Mouse (Mus musculus) right cerebral cortex, postnatal 36 days (tissue): ENCODE results near the gene Mrpl34.
A peak's percentile ranks its signal among the peaks of the same experiment; 100 is the strongest.

Experiments
- DNase-seq, 2 experiments: peaks; one replicate each; pipeline ENCODE4 v3.0.0; 2022; ENCODE audit warnings: low spot score in 2 of 2, mixed read lengths in 1 of 2

The Mrpl34 gene

DNA sequence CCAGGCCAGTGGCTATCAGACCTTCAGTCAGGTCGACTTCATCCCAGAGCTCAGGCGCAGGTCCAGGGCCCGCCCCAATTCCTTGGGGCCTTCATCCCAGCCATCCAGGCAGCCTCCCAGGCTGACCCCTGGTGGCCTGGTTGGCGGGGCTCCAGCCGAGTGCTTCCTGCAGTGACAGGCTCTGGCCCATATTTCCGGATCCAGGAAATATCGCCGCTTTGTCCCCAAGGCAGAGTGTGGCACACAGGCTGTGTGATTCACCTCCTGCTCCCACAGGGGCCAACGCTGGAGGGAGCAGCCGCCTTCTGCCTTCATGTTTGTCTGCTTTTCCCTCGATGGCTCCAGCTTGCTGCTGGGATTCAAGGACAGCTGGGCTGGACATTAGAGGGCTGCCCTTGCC lies 31.7 kb downstream of the Mrpl34 start:
- DNase-seq: no peak

DNA sequence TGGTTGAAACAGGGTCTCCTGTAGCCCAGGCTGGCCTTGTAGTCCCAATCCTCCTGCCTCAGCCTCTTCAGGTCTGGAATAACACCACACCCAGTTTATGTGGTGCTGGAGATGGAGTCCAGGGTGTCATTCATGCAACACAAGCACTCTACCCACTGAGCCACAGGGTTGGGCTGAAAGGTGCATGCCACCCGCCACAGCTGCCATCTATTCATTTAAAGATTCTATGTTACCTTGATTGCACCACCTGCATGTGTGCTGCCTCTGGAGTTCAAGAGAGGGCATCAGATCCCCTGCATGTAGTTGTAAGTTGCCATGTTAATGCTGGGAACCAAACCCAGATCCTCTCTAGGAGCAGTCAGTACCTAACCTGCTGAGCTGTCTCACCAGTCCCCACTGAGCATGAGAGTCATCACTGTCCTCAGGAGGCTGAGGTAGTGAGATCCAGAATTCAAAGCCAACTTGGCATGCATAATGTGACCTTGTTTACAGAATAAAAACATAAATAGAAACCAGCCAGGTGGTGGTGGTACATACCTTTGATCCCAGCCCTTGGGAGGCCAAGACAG lies 32.4 kb downstream of the Mrpl34 start:
- no peak for DNase-seq

DNA sequence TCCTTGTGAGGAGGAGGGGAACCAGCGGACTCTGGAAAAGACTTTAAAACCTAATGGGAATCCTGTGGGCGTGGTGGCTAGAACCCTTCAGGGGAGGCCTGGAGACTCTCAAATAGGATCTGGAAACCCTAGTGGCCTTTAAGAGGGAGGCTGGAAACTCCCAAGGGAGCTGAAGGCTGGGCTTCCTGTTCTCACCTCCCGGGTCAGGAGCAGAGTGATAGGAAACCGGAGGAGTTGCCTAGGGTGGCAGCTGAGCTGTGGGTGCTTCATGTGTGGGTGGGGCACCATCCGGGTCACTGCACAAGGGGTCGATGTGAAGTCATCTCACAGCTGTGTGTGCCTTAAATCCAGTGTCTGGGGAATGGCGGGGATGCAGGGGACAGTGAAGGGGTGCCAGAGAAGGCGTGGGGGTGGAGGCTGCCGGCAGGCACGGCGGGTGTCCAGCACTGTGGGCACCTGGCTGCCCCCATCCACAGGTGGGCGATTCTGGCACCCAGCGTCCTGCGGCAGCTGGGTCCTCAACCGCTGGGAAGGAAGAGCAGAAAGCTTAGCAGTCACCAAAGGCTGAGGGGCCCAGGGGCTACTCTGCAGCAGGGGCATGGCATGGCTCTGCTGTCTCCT lies 33.2 kb downstream of the Mrpl34 start:
- DNase-seq: no peak

DNA sequence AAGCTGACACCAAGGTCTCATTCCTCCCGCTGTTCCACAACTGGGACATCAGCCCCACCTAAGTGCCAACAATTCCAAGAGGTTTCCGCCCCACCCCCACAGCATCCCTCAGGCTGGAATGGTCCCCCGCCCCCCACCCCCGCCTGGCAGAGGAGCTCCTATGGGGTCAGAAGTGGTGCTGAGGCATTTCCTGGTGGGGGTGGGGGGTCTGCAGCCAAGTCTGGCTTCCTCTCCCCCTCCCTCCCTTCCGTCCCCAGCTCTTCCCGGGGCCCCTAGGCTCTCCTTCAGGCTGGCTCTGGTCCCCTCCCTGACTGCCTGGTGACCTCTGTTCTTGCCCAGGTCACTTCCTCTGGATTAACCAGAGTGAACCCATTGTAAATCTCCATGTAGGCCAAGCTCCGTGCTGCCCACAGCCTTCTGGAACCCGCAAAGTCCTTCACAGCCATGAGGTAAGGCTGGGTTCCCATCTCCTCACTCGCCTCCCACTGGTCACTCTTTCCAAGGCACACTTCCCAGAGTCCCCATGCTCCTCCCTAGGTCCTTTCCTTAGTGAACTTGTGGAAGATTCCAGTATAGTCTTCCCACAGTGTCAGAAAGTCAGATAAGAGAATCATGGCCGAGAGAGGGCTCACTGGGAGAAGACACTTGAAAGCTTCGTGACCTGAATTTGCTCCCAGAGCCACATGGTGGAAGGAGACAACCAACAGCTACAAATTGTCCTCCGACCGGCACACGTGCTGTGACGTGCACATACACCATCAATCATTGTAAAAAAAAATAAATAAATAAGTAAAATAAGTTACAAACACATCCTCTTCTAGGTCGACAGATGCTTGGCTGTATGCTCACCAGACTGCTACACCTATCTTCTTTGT lies 34.3 kb downstream of the Mrpl34 start:
- DNase-seq: no peak

DNA sequence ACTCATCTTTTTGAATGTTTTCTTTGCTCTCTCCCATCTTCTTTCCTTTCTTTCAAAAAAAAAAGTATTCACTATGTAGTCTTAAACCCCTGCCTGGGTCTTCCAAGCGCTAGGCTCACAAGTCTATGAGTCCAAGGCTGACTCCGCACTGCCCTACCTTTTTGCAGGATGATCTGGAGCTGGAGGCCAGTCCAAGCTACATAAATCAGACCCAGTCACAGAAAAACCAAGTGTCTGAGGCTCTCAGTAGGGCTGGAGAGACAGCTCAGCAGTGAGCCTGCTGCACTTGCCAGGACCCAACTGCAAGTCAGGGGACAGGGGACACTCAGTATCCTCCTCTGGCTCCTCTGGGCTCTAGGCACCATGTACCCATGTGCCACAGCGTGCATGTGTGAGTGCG lies 39.6 kb downstream of the Mrpl34 start:
- no peak for DNase-seq

DNA sequence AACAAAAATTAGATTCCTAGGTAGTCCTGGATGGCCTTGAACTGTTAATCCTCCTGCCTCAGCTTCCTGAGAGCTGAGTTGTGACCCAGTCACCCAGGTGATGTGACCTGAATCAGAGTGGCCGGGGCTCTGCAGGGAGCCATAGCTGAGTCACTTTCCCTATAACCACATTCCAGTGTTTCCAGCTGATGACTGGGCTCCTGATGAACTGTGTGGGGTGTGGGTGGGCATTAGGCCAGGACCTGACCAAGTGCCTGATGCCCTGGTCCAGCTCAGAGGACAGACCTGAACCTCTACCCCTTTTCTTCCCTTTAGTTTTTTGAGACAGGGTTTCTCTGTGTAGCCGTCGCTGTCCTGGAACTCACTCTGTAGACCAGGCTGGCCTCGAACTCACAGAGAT lies 40.6 kb downstream of the Mrpl34 start:
- no peak for DNase-seq

DNA sequence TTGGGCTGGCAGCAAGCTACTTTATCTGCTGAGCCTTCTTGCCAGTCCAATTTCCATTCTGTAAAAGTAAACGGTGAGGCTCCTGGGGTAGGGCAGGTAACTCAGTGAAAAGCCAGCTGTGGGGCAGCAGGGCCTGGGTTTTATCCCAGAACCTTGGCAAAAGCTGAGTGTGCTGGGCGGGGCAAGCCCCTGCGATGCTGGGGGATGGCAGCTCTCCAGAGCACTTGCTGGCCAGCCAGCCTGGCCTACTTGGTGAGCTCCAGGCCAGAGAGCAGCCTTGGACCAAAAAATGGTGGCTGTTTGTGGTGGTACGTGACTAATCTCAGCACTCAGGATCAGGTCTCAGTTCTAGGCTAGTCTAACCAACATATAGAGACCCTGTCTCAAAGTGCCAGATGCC lies 41.2 kb downstream of the Mrpl34 start:
- DNase-seq: no peak

DNA sequence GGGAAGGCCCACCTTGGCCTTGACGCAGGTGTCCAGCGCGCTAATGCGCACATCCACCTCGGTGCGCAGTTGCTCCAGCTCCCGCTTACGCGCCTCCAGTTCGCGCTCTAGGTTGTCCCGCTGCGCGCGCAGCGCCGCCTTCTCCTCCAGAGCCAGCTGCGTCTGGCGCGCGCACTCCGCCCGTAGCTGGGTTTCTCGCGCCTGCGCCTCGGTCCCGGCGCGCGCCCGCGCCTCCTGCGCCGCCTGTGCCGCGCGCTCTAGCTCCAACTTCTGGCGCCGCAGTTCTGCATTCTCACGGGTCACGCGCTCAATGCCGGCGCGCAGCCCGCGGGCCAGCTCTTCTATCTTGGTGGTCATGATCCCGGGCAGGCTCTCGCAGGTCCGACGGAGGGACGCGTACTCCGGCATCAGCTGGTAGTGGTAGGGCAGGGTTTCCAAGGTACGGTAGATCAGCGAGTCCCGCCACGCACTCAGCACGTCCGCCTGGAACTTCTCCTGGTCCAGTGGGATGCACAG lies 42.9 kb downstream of the Mrpl34 start:
- DNase-seq: peak; percentile 74 to 81

DNA sequence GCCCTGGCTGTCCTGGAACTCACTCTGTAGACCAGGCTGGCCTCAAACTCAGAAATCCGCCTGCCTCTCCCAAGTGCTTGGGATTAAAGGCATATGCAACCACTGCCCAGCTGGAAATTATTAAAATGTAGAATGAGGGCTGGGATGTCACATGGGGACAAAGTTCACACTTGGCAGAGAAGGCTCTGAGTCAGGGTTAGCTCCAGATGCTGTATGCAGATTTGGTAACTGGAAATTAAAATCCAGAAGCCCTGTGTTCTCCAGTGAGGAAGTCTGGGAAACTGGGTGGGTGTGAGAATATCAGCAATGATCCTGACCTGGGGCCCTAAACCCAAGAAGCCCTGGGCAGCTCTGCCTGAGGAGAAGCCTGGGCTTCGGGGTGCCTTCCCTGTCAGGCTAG lies 44.6 kb downstream of the Mrpl34 start:
- DNase-seq: no peak

DNA sequence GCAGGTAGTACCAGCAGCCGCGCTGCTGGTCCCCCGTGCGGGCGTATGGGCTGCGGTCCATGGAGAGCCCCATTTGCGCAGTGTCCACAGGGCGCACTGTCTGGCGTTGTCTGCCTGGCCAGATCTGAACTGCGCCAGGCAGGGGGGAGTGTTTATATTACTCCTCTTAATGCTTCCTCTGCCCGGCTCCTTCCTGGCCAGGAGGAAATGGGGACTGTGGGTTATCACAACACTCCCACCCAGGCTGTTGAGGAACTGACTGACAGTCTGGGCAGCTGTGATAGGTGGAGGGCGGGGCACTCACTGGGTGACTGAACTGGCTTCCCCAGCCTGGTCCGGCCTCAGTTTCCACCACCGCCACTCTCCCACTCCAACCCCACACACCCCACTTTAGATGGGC lies 46.9 kb downstream of the Mrpl34 start, which contains the start of gene Plvap:
TSS of gene Plvap (minus strand) at position 109 of the 400 bp plus-strand sequence.
- DNase-seq: no peak

DNA sequence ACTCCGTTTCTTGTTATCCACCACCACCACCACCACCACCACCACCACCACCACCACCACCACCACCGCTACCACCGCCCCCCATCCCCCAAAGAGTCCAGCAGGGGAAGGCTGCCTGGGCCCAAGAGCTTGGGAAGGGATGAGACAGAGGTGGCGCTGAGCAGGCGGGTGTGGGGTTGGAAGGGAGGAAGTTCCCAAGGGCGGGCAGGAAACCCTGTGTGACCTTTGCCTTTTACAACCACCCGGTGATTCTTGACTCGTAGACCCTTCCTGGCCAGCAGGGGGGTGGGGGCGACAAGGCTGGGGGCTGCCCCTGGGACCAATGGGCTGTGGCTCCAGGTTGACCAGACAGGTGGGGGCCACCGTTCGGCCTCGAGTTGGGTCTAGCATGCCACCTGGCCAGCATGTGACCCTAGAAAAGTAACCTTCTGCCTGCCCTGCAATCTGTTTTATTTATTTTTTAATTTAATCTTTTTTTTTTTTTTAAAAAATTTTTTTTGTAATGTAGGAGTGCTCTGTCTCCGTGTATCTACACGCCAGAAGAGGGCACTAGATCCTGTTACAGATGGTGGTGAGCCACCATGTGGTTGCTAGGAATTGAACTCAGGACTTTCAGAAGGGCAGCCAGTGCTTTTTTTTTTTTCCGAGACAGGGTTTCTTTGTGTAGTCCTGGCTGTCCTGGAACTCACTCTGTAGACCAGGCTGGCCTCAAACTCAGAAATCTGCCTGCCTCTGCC lies 48.4 kb downstream of the Mrpl34 start:
- DNase-seq: no peak

DNA sequence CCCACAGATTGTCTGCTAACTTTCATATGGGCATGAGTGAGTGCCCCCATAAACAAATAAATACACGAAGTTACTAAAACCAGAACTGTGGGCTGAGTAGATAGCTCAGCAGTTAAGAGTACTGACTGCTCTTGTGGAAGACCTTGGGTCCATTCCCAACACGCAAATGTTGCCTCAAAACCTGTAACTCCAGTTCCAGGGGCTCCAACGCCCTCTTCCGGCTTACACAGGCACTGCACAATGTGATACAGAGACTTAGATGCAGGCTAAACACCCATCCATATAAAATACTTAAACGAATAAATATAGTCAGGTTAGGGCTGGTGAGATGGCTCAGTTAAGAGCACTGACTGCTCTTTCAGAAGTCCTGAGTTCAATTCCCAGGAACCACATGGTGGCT lies 50.3 kb downstream of the Mrpl34 start:
- no peak for DNase-seq
